Mouse (Mus musculus): ENCODE measurements at regions not wholly inside any gene's neighbourhood (a gene's known extent, or its start where the extent isn't known, plus 50 kb on each side); places are given as distances from the start of the nearest gene placed in this dataset.
"Not testable (repeated sequence)": the region's sequence is repeated elsewhere in the genome, so short reads cannot be mapped to it uniquely, and the experiment has no call there.

DNA sequence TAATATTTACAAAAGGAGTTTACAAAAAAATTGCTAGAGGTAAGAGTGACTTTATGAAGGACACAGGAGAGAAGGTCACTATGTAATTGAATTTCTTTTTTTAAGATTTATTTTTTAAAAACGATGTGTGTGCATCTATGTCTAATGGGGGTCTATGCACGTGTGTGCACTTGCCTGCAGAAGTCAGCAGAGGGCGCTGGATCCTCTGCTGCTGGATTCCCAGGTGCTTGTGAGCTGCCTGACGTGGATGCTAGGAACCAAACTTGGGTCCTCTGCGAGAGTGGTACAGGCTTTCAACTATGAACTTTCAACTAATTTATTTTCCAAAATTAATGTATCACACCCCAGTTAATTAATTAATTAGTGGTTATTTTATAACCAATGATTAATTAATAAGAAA is 85.0 kb downstream of the Glrx3 start:
- intact Hi-C loops (cut with DNase I), result no loop called here
- DNase-seq, result no peak

DNA sequence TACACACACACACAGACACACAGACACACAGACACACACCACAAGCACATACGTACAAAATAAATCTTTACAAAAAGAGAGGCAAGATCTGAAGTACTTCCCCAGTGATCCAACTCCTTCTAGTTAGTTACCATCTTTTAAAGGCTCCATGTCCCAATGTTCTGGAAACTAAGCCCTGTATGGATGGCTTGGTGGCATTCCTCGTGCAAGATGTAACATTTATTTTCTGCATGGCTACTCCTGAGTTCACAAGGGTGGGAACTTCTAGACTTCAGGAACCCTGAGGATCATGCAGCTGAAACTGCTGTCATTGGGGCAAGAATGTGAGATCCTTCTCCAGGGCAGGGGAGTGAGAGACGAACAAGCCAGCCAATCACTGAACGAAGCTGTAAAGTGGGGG is 96.1 kb downstream of the Glrx3 start:
- intact Hi-C loops (cut with DNase I), result no loop called here
- no peak for DNase-seq

DNA sequence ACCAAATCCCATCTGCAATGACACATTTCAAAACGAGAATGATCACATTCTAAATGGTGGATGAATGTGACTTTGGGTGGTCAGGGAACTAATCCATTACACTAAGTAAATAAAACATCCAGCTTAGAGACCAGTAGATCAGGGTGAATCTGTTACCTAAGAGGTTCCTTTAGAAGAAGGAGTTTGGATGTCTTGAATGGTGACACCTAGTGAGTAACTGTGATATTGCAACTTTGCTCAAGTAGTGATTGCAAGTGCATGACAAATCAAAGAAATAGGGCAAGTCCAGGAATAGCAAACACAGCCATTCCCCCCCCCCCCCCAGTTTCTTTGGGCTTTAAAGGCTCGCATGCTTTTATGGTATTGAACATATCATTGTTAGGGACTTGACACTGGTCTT is 112.6 kb downstream of the Glrx3 start:
- intact Hi-C loops (cut with DNase I), result no loop called here
- no peak for DNase-seq

DNA sequence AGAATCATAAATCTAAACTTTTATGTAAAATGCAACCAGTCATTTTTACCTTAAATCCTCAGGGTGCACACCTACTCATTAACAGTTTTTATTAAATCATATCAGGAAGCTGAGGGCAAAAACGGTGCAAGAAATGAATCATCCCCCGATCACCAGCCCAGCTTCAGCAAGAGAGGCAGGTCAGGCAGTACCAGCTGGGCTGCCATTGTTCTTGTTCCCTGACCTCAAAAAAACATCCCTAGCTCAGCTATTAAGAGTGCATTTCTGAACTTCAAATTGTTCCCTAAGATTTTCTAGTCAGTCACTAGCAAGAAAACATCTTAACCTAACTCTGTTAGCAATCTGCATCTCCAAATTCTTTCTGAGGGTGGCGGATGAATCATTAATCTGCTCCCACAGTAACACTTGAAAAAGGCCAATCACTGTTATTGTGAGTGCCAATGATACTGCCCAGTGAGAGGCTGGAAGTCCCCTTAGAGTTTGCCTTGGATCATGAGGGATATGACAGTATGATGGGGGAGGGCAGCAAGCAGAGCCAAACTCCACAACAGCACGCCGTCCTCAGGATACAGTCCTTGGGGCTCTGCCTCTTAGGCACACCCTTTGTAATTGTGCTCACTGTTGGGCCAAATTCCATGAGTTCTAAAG is 115.3 kb downstream of the Glrx3 start:
- DNase-seq, result no peak
- intact Hi-C loops (cut with DNase I), result no loop called here

DNA sequence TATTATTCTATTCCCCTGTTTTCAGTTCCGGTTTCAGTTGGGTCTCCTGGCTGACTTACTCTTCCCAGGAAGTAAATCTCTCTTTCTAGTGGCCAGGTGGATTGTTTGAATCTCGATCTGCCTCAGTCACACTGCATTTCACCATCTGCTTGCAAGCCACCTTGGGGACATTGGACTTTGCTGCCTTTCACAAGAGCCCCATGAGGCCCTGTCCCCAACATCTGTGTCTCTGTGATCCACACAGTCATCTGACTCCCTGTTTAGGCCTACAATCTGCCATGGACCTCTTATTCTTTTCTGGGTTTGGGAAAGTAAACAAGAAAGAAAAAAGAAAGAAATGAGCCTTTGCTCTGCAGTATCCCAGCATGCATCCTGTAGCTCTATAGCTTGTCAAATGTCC is 118.1 kb downstream of the Glrx3 start:
- intact Hi-C loops (cut with DNase I), result no loop called here
- no peak for DNase-seq

DNA sequence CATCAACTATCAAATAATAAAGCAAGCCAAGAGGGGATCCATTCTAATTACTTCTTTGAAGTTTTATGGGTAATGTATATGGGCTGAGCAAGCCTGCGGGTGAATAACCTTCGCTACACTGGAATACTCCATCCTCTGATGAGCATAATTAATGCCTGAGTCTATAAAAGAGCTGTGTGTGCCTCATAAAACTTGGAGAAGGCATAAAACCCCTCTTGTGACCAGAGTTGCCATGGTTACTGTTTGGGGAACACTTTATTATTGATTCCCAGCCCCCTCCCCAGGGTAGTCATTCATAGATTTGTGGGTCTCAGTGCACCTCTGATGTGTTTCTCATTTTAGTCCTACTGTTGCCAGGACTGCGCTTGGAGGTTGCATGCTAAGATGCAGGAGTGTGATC is 120.0 kb downstream of the Glrx3 start:
- intact Hi-C loops (cut with DNase I), result no loop called here

DNA sequence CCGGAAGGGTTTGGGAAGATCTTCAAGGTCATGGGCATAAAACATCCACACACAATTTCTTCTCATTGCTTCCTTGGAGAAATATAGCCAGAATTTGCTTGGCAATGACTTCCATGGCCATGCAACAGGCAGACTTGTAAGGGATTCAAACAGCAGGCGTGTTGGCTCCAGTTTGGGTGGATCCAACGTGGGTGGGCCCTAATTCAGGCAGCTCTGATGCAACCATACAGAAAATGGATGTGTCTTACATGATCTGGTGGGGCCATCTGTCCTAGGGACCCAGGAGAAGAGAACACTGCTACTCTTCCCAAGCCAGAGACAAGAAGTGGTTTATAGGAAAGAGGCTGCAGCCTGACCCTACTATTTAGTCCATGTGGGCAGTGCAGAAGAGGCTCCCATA is 121.5 kb downstream of the Glrx3 start:
- intact Hi-C loops (cut with DNase I), result no loop called here
- DNase-seq, result peak; percentile 82

More for the DNA sequence above, 120.0 kb downstream of the Glrx3 start:
- no peak for DNase-seq

DNA sequence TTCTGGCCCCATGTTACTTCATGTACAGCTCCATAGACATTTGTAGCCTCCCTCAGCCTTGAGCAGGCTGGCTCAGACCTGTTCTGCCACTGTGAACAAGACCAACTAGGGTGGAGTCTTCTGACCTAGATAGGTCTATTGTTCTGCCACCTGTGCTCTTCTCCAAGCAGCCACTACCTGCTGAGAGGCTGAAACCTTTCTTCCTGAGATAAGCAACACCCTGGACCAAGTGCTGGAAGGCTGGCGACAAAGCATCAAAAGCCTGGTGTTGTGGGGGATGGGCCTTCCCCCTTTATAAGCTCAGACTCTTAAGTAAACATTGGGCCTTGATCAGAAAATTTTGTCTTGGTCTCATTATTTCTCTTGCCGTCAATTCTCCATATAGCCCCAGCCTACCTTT is 132.8 kb downstream of the Glrx3 start:
- intact Hi-C loops (cut with DNase I), result no loop called here
- DNase-seq, result no peak

DNA sequence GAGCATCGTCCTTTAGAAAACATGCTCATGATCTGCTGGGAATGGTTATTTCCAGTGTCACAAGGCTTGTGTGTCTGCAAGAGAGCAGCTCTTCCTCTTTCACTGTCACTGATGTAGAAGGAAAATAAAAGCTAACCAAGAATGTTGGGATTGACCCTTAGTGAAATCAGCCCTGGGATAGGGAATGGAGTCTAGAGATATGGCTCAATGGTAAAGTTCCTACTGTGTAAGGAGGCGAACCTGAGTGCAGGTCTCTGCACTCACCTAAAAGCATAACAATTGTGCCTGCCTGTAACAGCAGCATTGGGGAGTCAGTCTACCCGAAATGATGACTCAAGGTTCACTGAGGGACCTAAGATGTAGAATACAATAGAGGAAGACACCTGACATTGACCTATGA is 138.1 kb downstream of the Glrx3 start:
- intact Hi-C loops (cut with DNase I), result no loop called here
- no peak for DNase-seq

DNA sequence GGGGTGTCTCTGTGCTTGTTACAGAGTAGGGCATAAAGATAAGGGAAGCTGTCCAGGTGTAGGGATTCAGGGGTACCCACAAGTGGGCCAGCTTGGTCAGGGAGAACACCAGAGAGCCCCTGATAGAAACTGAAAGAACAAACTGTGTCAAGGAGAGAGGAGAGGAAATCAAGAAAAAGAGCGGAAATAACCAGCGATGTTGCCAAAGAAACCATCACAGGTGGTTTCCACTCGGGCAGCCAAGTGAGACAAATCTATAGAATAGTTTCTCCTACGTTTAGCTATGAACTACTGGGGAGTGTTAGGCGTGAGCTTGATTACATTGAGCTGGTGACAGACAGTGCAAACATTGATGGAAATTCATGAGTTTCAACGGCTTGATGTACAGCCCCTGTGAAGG is 138.8 kb downstream of the Glrx3 start:
- intact Hi-C loops (cut with DNase I), result no loop called here
- no peak for DNase-seq

DNA sequence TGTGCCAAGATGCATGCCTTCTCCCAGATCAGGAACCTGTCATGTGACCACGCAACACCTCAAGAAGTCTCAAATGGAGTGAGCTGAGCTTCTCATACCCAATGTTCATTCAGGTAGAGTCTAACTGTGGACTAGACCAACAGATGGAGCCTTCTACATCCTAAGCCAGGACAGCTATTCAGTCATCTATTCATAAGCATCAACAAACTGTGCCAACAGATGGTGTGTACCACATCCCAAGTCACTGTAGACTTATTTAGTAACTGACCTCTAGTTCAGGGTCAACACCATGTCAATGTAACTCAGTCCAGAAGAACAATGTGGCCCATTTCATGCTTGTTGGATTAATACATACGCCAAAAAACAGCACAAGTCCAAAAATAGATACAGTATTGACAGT is 146.1 kb downstream of the Glrx3 start:
- intact Hi-C loops (cut with DNase I), result no loop called here
- no peak for DNase-seq

DNA sequence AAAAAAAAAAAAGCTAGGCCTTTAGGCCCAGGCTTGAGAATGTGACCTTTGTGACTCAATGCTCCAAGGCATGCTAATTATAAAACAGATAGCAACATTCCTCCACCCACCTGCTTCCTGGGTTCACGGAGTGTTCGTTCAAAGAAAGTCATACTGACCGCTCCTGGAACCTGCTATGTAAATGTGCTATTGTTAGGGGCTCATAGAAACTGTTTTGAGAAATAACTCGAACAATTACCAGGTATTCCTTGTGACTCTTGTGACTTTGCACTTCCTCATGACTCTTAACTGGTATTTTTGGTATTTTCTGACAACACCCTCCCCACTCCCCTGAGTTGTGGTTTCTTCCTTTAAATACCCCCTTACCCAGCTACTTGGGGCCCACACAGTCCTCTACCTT is 147.5 kb downstream of the Glrx3 start:
- DNase-seq; intact Hi-C loops (cut with DNase I): not testable (repeated sequence)

DNA sequence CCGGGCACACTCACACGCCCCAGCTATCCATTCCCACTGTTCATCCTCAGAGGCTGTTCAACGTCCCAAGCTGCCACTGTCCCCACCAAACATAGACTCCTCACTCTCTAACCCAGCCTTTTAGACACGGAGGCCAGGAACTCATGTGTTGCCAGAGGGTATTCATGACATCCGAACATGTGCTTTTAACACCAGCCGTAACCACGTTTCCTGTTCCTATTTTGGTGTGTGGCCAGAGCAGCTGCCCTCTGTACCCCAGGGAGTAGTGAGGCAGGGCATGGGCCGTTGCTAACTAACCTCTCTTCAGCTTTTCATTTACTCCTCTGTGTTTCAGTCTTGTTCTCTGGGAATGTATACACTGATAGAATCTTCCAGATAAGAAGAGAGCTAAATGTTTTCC is 156.2 kb downstream of the Glrx3 start:
- intact Hi-C loops (cut with DNase I), result no loop called here
- no peak for DNase-seq

DNA sequence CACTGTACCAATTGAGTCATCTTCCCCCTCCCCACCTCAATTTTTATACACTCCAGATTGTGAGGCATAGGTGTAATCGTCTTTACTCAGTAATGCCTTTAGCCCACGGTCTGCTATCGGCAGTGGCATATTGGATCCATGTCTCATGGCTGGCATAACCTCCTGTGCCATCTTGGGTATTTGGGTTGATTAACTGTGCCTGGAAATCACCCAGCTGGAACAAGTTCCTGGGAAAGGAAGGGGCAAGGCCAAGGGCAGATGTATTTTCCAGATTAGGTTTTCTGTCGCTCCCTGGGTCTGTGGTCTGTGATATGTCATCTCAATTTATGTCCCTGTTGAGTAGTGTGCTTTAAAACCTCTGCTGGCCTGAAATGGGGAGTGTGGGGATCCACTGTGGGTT is 158.2 kb downstream of the Glrx3 start:
- peak; percentile 65 for DNase-seq
- intact Hi-C loops (cut with DNase I), result no loop called here

DNA sequence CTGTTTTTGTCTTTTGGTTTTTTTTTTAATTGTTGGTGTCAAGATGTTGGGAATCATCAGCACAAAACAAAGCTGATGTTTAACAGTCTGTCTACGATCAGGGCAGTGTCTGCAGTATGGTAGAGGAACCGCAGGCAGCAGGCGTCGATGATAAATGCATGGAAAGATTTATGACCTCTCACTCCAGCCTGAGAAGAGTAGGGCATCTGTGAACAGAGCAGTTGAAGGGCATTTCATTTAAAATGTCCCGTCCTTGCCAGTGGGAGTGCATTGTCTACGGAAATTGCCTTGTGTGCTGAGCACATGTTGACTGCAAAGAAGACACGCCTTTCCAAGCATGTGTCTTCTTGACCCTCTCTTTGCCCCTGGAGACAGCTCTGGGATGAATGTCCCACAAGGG is 158.7 kb downstream of the Glrx3 start:
- DNase-seq, result no peak
- intact Hi-C loops (cut with DNase I), result no loop called here

DNA sequence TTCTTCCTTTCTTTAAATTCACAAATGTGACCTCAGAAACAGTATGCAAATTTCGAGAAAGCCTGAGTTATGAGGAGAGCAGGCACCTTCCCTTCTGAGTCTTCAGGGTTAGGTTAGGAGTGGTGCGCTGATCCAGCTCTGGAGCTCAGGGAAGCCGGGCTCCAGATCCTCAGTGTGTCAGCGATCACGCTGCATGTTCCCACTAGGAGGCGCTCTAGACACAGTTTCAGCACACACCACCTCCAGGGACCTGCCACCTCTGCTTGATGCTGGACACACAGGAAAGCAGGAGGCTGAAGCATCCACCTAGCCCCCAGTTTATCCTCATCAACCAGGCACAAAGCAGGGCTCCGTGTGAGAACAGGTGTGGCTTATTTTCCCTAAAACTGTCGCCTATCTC is 165.6 kb downstream of the Glrx3 start:
- intact Hi-C loops (cut with DNase I), result loop anchor here (5.0 to 10.0 kb wide), 3 partner anchors 126 to 1224 kb away; partner anchors contain the start of gene Tcerg1l
- peak; percentile 87 for DNase-seq

DNA sequence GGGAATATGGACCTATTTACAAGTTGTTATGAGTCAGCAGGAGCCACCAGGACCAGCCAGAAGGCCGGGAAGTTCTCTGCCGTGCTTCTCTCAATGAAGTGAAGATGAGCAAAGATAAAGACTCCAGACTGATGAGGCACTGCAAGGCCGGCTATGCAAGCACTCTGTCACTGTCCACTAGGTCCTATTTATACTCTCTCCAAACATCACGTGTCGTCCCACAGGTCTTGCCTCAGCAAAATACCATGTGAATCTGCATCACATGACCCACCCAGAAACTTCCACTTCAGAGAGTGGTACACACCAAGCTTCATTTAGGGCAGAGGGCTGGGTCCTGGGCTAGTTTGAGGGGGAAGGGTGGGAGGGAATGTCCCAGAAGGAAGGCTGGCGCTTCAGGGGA is 172.3 kb downstream of the Glrx3 start:
- no peak for DNase-seq
- intact Hi-C loops (cut with DNase I), result loop anchor here (10.0 kb wide), 1 partner anchor 785 kb away; the partner anchor contains the start of gene Tcerg1l

DNA sequence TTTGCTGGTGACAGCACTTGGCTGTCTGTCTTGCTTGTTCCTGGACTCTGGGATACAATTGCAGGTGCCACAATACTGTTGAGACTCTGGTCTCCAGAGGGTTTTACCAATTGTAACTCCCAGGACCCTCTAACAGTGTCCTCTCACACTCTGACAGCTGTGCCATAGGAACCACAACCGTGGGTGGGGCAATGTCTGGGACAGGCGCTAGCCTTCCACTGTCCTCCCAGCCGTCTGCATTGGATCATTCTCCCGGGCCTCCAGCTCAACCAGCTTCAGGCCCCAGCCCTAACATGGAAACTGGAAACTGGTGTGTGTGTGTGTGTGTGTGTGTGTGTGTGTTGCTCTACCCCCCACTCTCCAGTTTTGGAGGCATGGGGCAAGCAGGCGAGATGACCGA is 173.9 kb downstream of the Glrx3 start:
- no peak for DNase-seq
- intact Hi-C loops (cut with DNase I), result no loop called here

DNA sequence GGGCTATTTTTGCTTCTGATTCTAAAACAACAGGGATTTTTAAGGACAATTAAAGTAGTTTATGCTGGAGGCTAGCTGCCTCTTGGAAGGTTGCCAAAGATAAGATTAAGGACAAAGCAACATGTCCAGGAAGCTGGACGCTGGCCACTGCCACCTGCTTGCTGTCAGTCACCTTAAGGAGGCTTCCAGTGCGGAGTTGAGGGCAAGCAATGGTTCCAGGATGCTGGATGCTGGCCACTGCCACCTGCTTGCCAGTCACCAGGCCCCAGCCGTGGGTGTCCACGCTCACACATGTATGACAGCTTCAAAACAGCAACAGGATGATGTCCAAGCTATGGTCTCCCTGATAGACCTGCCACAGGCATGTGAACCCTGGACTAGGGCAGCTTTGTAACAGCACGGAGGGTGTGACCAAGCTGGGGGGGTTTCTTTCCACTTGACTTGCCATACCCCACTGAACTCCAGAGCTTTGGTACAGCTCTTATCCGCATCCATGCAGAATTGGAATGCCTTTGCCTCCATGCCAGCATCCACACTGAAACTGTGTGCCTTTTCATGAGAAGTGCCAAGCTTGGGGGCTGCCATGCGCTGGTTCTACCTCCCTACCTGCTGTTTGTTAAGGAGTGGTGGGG is 174.6 kb downstream of the Glrx3 start:
- DNase-seq, result peak; percentile 78
- intact Hi-C loops (cut with DNase I), result no loop called here

DNA sequence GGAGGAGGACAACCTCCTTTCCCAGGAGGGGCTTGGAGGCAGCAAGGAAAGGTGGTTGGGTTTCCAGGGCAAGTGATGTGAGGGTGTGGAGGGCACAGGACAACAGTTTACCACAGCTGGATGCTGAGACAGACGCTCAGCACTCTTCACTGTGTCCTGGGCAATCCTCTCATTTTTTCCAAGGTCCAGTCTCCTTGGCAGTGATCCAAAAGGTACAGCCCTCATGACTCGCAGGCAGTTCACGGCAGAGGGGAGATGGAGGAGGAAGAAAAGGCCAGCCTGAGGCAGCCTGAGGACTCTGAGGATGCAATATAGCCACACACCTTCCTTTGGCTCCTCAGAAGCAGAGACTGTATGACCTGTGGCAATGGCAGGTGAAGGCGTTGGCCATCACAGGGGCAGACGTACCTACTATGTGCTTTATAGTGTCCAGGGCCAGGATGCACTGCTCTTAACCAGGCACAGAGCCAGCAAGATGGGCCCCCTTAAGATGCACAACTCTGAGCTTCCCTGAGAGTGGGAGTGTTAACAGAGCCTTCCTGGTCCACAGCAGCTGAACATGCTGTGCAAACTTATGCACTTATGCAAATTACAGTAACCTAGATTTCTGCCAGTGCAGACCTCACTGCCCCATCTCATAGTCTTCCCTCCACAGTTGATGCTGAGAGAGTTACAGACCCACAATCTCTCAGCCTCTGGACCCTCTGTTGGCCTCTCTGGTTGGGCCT is 181.2 kb downstream of the Glrx3 start:
- intact Hi-C loops (cut with DNase I), result no loop called here
- no peak for DNase-seq

DNA sequence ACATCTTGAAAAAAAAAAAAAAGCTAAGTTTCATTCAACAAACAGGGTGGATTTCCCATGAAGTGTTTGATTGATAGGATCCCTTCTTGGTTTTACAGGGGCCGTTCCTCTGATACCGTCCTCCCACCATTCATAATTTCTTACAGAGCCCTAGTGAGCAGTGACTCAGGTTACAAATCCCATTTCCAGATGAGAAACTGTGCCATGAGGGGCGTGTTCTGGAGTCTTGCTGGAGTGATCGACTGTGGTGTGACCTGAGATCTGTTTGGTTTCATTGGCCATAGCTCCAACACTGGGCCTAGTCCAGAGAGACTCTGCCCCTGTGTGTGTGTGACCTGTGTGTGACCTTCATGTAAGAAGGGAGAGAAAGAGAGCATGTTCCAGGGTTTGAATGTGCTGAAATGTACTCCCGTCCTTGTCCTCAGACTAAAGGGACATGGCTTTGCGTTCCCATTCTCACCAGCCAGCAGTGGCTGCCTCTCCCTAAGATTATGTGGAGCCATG is 181.9 kb downstream of the Glrx3 start:
- intact Hi-C loops (cut with DNase I), result no loop called here
- no peak for DNase-seq

DNA sequence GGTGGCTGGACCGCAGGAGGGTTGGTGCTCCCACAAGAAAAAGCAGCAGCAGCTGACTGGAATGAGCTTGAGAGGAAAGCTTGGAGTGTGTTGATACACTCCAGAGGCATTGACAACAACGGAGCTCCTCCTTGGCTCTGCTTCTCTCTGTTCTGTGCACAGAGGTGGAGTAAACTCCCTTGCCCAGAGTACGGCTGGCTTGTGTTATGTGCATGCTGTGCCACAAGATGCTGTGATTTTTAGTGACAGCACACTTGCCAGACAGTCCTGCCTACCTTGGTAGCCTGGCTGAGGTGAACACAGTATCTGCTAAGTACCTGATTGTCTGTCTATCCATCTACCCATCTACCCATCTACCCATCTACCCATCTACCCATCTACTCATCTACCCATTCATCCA is 190.9 kb downstream of the Glrx3 start:
- intact Hi-C loops (cut with DNase I), result no loop called here
- DNase-seq, result no peak
